Mouse (Mus musculus) heart, postnatal 14 days (tissue): ENCODE data around the gene Agap1. TPM values are rescaled to one million over a fixed set of nuclear protein-coding genes. Genes with fewer than 3 reads are reported as not detected.
A peak's percentile ranks its signal among the peaks of the same experiment; 100 is the strongest.

Experiments used
- DNase-seq, 2 experiments: peaks; one replicate each; pipeline ENCODE4 v3.0.0; 2021 to 2022
- intact Hi-C: fragments of 180-260 bp; cut with DNase I; formaldehyde crosslinking; loops from one replicate; pipeline ENCODE4 v1.15.1; 2025
- total RNA-seq, 2 experiments: library from RNA; stranded (reverse); gene quantifications; 2 replicates each; pipeline ENCODE4 v1.2.3; 2021

Agap1 gene
- total RNA-seq, 2 experiments from 2014 or later: 47.7 to 49.8 TPM

DNA sequence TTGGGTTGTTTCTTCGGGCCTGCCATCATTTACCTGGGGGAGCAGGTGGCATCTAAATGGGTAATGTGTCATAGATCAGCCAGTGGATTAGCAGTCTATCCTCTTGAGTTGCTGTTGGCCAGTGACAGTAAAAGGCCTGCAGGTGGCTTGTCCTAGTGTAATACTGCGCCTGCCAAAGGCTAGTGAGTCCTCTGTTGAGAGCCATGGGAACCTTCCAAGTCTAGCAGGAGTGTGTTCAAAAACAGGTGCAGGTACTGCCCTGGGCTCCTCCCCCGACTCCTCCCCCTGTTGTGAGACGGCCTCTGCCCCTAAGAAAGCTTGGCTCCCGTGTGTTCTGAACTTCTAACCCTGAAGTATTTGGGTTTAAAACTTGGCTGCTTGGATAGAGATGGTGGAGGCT, 1.9 kb downstream of the Agap1 start:
- intact Hi-C loops: loop anchor here (5.0 to 10.0 kb wide), 2 partner anchors 166 to 222 kb away; no protein-coding TSS in a partner anchor
- no peak for DNase-seq

DNA sequence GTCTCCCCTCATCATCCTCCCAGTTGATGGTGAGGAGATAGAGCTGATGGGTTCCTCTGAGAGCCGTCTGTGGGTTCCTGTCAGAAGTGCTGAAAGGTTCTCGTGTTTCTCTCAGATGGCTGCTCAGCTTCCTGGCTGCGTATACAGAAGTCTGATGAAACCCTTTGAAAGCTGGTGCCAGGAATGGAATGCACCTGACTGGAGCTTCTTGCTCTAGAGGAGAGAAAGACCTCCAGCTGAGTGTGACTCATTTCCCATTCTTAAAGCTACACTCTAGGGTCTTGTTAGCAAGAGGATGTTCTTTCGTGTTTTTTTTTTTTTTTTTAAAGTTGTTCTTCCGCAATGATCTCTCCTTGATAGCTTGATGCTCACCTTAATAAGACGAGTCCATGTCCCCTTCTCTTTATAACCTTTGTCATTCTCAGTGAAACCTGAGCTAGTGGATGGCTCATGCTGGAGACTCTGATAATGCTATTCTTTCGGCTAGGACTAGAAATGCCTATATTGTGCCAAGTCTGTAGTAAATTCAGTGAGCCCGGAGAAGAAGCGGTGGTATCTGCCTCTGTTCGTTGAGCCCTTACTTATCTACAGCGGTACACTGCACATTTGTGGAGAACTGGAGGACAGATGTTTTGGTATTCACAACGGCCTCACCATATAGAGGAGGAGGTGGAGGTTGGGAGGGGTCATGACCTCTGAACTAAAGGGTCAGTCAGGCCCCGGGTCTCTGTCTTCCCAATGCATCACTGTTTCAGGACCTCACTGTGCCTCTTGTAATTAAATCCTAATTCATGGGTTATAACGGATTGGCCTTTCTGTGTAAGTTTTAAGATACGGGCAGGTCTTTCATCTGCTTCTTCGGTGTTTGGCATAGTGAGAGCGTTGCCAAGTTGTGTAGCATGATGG, 2.8 kb downstream of the Agap1 start:
- intact Hi-C loops: loop anchor here (5.0 to 10.0 kb wide), 2 partner anchors 165 to 223 kb away; no protein-coding TSS in a partner anchor

DNA sequence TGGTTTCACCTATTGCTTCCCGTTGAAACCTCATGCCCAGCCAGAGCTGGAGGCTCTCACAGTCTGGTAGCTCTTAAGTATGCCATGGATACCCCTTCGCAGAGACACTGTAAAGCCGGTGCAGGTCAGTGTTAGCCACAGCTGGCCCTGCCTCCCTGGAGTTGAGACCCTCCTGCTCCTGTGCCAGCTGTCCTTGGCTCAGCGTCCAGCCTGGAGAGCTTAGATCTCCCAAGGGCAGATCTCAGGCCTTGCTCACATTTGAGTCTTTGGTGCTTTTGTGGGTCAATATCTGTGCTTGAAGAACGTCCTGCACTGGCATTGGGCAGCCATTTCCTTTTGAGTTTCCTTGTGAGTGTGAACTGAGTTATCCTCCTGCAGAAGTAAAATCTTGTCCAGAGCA, 7.3 kb downstream of the Agap1 start:
- intact Hi-C loops: no loop called here
- no peak for DNase-seq

More for the DNA sequence above, 2.8 kb downstream of the Agap1 start:
- no peak for DNase-seq

DNA sequence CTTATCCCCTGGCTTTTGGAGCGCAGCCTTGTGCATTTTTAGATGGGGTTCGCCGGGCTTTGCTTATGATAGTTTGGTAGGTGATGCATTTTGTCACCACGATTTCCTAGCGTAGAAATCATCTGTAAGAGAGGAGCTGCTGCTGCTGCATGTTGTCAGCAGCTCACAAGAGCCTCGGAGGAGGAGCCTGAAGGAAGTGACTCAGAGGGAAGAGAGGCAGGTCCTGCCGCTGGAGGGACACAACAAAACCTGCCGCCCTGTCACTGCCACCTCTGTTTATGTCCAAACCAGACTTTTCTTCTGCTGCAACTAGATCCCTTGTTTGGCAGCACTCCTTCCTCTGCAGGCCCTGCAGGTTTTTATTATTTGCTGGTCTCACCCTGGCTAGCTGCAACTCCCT, 8.5 kb downstream of the Agap1 start:
- peak; percentile 34 to 46 for DNase-seq
- intact Hi-C loops: no loop called here

DNA sequence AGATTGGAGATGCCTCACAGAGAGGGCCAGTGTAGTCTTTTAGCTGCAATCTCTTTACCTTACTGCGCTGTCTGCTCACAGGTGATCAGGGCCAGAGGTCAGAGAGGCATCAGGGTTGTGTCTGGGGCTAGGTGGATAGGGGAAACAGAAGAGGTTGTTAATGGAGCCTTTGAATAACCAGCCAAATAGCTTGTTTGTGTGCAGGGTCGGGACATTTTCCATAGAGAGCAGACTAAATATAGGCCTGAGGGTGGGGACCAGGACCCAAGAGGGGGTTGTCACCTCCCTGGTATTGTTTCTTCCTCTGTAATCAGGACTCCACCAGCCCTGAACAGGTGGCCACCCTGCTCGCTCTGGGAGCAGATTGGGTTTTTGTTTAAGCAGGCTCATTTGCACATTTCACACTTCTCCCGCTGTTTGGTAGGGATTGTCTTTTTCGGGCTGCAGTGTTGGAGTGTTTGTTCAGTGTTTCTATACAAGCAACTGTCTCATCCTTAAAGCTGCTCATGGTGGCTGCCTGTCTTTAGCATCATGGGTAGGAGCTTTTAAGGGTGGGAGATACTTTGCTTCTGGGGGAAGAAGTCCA, 10.9 kb downstream of the Agap1 start:
- no peak for DNase-seq
- intact Hi-C loops: no loop called here

DNA sequence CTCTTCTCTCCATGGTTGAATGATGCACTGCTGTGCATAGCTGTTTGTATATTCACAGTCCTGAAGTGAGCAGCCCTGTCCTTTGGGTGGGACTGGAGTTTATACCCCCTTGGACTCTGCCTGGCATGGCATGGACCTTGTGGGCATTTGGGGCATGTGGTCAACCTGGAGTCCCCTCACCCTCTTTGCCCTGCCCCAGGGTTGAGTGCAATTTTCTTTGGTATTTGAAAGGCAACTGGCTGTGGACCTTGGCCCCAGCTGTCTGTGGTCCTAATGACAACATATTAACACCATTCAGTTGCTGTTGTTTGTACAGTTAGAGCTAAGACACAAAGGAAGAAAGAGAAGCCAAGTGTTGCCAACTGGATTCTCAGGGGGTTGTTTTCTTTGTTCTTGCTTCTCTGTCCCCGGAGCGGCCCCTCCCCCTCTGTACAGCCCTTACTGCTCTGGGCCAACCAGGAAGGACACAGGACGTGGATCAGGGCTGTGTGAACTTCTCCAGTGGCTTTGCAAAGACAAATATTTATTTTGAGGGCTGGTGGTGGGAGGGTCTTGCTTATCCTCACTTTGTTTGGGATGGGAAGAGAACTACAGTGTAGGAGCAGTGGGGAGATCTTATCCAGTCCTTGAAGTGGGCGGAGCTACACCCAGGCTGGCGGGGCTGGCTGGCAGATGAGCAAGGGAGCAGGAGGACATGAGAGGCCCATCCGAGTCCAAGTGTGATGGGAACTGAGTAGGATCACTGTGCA, 12.9 kb downstream of the Agap1 start:
- intact Hi-C loops: no loop called here
- DNase-seq: peak; percentile 46 to 54

DNA sequence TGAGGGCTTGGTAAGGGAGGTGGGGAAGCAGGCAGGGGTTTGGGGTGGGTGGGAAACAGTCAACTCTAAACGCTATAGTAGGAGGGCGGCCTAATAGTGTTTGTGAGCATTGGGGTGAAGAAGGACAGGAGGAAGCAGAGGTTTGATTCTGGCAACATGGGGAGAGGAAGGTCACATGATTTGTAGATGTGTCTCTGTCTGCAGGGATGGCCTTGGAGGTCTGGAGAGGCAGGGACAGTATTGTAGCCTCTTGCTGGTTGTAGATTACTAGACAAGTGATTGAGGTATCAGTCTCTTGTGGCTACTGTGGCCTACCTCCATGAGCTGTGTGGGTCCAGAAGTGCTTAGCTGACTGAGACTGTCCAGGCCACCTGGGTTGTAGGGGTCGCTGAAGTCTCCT, 13.5 kb downstream of the Agap1 start:
- intact Hi-C loops: no loop called here

DNA sequence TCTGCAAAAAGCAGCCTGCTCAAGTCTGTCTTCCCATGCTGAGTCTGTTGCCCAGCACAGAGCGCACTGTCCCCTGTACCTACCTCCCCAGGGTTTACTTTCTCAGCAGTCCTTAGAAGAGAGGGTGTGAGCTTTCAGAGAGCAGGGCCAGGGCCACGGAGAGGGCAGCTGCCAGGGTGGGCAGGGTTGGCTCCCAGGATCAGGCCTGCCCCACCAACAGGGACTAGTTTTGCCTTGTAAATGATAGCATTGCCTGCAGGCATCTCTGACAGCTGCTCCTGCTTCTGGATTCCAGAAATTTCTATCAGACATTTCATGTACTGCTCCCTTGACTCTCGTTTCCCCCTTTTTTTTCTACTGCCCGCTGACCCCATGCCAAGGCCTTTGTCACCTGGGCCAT, 16.8 kb downstream of the Agap1 start:
- intact Hi-C loops: no loop called here
- DNase-seq: no peak

More for the DNA sequence above, 13.5 kb downstream of the Agap1 start:
- DNase-seq: no peak

DNA sequence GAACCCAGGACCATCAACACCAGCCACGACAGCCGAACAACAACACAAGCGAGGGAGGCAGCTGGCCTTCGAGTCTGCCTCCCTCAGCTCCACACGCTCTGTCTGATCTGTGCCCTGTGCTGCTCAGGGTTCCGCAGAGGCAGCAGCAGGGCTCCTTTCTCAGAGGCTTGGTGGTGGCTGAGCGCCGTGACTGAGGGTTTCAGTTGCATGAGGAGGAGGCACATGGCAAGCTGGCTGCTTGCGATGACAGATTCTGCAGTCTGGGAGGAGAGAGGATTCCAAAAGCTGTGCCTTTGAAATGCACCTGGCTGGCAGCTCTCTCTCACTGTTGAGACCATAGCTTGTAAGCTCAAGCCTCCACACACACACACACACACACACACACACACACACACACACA, 17.3 kb downstream of the Agap1 start:
- no peak for DNase-seq
- intact Hi-C loops: no loop called here

DNA sequence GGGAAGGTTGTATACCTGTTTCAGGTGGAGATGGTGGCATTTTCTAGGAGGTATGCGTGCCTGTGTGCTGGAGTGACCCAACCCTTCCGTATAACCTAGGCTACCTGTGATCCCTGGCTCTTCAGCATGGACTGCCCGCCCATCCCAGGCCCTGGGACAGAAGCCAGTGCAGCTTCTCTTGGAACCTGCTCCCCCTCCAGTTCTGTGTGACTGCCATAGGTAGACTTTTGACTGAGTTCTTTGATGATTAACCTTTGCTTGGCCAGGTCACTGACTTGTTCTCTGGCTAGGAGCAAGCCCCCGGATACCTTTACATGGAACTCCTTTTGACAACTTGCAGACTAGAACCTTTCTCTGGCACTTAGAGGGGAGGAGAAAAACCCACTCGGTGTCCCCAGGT, 19.3 kb downstream of the Agap1 start:
- intact Hi-C loops: no loop called here
- no peak for DNase-seq

DNA sequence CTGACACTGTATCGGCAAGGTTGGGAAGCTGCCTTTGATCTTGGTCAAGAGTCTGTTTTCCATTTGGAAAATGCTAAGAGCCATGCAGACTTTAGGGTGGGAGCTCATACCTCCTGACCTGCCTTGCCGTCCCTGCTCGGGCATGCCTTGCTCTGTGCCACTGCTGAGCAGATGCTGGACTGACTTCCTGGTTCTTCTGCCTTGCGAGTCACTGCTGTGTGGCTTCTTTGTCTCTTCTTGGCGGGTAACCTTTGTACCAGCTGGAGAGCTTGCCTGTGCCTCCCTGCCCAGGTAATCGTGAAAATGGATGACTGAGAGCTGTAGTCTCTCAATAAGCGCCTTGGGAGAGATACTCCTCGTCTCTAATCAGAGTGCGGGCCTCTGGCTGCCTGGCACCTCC, 20.2 kb downstream of the Agap1 start:
- DNase-seq: no peak
- intact Hi-C loops: no loop called here

DNA sequence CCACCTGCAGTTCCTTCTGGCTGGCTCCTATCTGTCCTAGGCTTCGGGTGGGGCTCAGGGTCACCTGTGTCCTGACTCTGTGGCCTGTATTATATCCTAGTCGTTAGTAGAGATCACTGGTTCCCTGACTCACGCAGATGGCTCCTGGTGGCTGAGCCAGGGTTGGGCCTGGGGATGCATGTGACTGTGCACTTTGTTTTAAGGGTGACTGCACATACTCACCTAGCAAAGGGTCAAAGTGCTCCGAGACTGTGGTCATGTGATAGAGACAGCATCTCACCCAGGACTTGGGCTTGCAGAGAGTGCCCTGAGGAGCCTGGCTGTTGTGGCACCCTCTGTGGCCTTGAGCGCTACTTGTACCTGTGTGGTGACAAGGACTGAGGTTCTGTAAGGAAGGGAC, 22.4 kb downstream of the Agap1 start:
- no peak for DNase-seq
- intact Hi-C loops: no loop called here

DNA sequence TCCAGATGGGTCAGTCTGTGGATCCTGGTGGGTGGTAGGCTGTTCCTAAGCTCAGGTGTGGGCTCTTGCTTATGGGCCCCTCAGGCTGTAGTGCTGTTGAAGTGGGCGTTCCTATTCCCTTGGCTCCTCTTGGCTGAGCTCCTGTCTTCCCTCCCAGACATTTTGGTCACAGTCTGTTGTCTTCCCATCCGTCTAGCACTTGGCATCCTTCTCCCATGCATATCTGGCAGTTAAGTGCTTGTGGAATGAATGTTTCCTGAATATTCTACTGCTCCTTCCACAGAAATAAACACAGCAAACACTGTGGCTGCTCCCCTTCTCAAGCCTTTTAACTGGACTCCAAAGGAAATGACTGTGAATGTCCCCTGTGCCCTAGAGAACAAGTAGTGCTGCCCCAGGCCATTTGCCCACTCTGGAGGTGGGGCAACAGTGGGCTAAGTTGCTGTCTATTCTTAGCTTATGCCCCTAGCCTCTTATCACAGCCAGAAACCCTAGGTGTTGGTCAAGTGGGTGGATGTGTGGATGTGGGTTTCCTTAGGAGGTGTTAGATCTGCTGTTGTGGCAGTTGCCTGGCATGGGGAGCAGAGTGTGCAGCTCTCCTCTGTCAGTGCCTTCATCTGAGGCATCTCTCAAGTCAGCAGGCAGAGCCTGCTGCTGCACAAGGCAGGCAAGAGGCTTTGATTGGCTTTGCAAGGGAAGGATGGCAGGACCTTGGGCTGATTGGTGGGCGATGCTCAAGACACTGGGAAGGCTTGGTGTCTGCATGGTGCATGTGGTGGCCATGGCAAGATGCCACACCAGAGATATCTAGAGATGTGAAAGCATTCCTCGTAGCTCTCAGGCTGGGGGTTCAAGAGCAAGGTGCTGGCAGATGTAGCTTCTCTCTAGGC, 24.2 kb downstream of the Agap1 start:
- DNase-seq: no peak
- intact Hi-C loops: no loop called here

DNA sequence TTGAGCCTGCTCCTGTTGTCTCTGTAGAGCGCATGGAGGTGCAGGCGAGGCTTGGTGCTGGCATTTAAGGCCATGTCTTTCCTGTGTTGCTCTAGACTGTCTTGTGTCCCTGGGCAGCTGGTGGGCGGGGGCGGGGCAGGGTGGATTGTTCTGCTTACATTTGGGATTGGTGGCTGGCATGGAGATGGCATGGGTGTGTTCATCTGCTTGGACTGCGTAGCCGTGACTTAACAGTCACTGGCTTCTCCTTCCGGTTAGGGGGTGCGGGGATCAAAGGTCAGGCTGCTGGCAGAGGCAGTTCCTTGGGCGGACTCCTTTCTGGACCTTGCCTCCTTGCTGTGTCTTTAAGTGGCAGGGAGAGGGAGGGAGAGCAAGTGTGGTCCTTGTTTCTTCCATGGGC, 26.5 kb downstream of the Agap1 start:
- DNase-seq: no peak
- intact Hi-C loops: no loop called here

DNA sequence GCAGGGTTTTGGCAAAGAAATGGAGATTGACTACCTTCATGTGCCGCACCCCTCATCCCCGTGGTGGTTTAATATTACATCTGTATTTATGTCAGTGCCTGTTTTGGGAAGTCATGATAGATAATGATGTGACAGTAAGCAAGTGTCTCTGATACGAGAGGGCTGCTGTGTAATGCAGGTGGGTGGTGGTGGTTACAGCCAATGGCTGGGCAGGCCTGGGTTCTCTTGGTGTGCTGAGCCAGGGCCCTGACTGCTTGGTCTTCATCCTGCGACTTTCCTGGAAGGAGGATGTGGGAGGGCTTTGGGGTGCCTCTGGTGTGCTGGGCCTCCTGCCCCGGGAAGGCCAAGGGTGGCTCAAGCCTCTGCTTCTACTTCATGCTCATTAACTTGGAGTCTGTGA, 28.2 kb downstream of the Agap1 start:
- no peak for DNase-seq
- intact Hi-C loops: no loop called here

DNA sequence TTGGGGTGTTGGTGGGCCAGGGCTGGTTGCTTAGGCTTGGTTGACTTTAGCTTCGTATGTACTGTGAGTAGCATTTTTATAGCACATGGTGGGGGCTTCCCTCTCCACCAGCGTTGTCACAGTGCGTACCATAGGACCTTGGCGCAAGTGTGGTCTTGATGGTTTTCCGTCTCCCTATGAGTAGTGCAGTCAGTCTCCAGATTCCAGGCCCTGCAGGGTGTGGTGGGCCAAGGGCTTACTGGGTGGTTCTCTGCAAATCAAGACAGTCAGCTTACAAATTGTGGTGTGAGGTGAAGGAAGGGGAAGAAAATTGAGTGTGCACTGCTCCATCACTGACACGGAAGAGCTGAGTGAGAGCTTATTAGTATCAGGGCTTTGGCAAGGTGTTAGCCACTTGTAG, 32.3 kb downstream of the Agap1 start:
- intact Hi-C loops: no loop called here
- no peak for DNase-seq

DNA sequence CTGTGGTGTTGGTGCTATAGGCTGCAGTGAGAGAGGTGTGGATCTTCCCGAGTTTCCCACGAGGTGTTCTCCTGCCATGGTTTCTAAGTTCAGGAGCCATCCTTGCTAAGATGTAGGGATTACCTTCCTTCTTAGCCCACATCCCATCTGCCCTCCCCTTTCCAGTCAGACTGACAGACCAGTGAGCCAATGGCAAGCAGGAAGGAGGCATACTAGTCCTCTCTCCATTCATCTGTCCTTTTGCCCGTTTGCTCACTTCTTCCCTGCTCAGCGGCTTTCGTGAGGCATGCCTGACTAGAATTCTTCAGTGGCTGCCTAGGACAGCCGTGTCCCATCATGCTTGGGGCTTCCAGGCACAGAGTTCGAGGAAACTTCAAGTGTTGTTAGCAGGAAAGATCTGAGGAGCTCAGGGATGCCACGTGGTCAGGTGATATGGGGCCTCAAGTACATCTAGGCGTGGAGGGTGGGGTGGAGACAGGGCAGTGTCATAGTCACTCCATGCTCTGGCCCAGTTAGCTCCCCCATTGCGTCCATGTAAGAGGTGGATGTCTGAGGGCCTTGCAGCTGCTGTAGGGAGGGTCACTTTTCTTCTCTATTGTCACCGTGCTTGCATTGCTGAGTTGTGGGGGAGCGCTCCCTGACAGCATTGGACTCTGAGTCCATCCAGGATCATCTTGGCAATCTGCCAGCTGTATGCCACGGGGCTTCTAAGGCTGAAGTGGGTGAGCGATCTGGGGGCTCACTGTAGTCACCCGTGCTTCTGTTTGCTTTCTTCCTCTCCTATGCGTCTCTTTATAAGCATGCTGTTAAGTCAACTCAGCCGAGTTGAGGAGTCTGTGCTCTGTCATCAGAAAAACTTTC, 34.7 kb downstream of the Agap1 start:
- intact Hi-C loops: no loop called here
- DNase-seq: peak in 1 of 2 experiments; percentile 13

DNA sequence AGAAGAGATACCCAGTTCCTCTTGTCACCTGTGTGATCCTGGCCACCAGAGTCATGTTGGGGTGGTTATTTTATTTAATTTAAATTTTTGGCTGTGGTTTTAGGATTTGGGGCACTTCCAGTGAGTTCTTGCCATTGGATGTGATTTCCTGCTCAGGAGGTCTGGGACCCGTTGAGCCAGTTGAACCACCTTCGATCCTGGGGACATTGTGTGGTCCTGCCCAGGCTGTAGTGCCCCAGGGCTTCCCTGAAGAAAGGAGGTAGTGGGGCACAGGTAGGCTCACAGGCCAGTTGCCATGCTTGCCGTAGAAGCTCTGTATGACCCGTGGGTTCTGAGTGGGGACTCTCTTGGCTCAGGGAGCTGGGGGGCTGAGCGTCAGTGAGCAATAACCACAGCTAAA, 38.6 kb downstream of the Agap1 start:
- no peak for DNase-seq
- intact Hi-C loops: no loop called here

DNA sequence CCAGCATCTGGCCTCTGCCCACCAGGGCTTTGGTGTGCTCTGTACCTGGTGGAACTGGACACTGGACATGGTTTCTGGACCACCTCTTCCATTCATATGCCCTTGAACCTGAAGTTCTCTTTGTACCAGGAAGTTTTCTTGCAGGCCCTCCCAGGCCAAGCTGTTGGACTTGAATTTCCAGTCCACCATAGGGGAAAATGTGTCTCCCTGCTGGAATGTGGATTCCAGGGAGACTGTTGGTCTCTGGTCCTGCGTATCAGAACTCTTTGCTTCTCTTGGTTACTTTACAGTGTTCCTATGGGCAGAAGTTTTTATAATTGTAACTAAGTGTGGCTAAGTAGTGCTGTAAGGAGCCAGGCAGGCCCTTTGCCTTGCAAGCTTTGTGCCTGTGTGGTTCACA, 40.2 kb downstream of the Agap1 start:
- DNase-seq: no peak
- intact Hi-C loops: no loop called here
